Mouse (Mus musculus) layer of hippocampus, adult 9-10 months (tissue): ENCODE data around the gene Atp6ap2.
"Not testable (repeated sequence)": the region's sequence is repeated elsewhere in the genome, so short reads cannot be mapped to it uniquely, and the experiment has no call there.

Source experiments
- DNase-seq: peaks from one replicate; pipeline ENCODE4 v3.0.0; 2022; ENCODE audit warnings: low spot score

Atp6ap2 gene

GRCm38 (mm10) chrX:12587192-12587957, at the start of gene Atp6ap2:
Gene Atp6ap2 (plus strand): TSS chrX:12587801.
- DNase-seq, result peak; percentile 92

- no peak for DNase-seq
These were observed 43.2 kb upstream of the Atp6ap2 start for GRCm38 (mm10) chrX:12544417-12544816.

- DNase-seq, result no peak
These were observed 30.5 kb upstream of the Atp6ap2 start for GRCm38 (mm10) chrX:12557086-12557485.

- no peak for DNase-seq
These were observed 16.2 kb upstream of the Atp6ap2 start for GRCm38 (mm10) chrX:12571407-12571806.

GRCm38 (mm10) chrX:12577936-12578335, 9.7 kb upstream of the Atp6ap2 start:
- DNase-seq, result no peak

- DNase-seq, result no peak
These were observed 9.2 kb upstream of the Atp6ap2 start for GRCm38 (mm10) chrX:12578339-12578868.

GRCm38 (mm10) chrX:12583261-12583660, 4.3 kb upstream of the Atp6ap2 start:
- no peak for DNase-seq

GRCm38 (mm10) chrX:12587958-12588355, 356 bp downstream of the Atp6ap2 start:
- no peak for DNase-seq

- DNase-seq, result no peak
These were observed 3.9 kb downstream of the Atp6ap2 start for GRCm38 (mm10) chrX:12591401-12591943.

GRCm38 (mm10) chrX:12592011-12592410, 4.4 kb downstream of the Atp6ap2 start:
- DNase-seq, result no peak

GRCm38 (mm10) chrX:12593824-12594223, 6.2 kb downstream of the Atp6ap2 start:
- no peak for DNase-seq

GRCm38 (mm10) chrX:12610541-12610940, 22.9 kb downstream of the Atp6ap2 start:
- not testable (repeated sequence) for DNase-seq

- DNase-seq, result no peak
These were observed 23.6 kb downstream of the Atp6ap2 start for GRCm38 (mm10) chrX:12611211-12611610.

- not testable (repeated sequence) for DNase-seq
These were observed 24.8 kb downstream of the Atp6ap2 start for GRCm38 (mm10) chrX:12612360-12612759.

- no peak for DNase-seq
These were observed 37.5 kb downstream of the Atp6ap2 start for GRCm38 (mm10) chrX:12625131-12625530.

GRCm38 (mm10) chrX:12644976-12645375, 57.4 kb downstream of the Atp6ap2 start:
- DNase-seq, result no peak

GRCm38 (mm10) chrX:12645531-12646304, 58.1 kb downstream of the Atp6ap2 start:
- DNase-seq, result no peak

GRCm38 (mm10) chrX:12651906-12652305, 64.3 kb downstream of the Atp6ap2 start:
- DNase-seq, result no peak

GRCm38 (mm10) chrX:12653879-12654278, 66.3 kb downstream of the Atp6ap2 start:
- DNase-seq, result no peak
